Mouse (Mus musculus): ENCODE measurements around the gene Rcsd1. TPM values are rescaled to one million over a fixed set of nuclear protein-coding genes. Genes with fewer than 3 reads are reported as not detected.

Rcsd1 gene
- polyA plus RNA-seq, 1 experiment from 2014 or later: 12.8 TPM

- no peaks in the 10 kb centered on the region for H3K36me3 ChIP-seq (ENCODE audit: control insufficient read depth, insufficient read depth)
- H3K27ac ChIP-seq (ENCODE audit: low read length): no peak overlapping the region
- no peak overlapping the region for H3K4me3 ChIP-seq (ENCODE audit: low read depth, low read length)
- H3K27me3 ChIP-seq (ENCODE audit: control insufficient read depth, insufficient read depth, low read depth, low read length): no peaks in the 10 kb centered on the region
- H3K9me3 ChIP-seq (replicated peaks; ENCODE audit: control insufficient read depth, low read length): no peaks in the 10 kb centered on the region
- no peak for ATAC-seq (ENCODE audit: low read depth)
- no peak overlapping the region for H3K4me2 ChIP-seq (ENCODE audit: low read depth, low read length)
- H3K4me1 ChIP-seq (ENCODE audit: control insufficient read depth, low read depth, low read length): peaks cover 3% of the 10 kb centered on the region; the same call in 1 of the 2 replicates
- 44% methylated on average over 5 of the region's 5 CpGs for WGBS (ENCODE audit: insufficient replicate concordance)
- no peak overlapping the region for H3K9ac ChIP-seq (ENCODE audit: low read depth, low read length)
These were observed 27.9 kb upstream of the Rcsd1 start for GRCm38 (mm10) chr1:165737451-165737850.

GRCm38 (mm10) chr1:165735826-165736818, 26.6 kb upstream of the Rcsd1 start:
- ATAC-seq (ENCODE audit: low read depth): peak; percentile 70
- Histone ChIP-seq H3K4me2 (ENCODE audit: low read depth, low read length) (peak overlapping the region; percentile 12; the same call in 1 of the 2 replicates), H3K4me1 (ENCODE audit: control insufficient read depth, low read depth, low read length) (peaks cover 3% of the 10 kb centered on the region; the same call in 1 of the 2 replicates), H3K27ac (ENCODE audit: low read length) (no peak overlapping the region), H3K9ac (ENCODE audit: low read depth, low read length) (no peak overlapping the region), H3K36me3 (ENCODE audit: control insufficient read depth, insufficient read depth) (no peaks in the 10 kb centered on the region), H3K9me3 (replicated peaks; ENCODE audit: control insufficient read depth, low read length) (no peaks in the 10 kb centered on the region), H3K27me3 (ENCODE audit: control insufficient read depth, insufficient read depth, low read depth, low read length) (no peaks in the 10 kb centered on the region), H3K4me3 (ENCODE audit: low read depth, low read length) (no peak overlapping the region)
- WGBS (ENCODE audit: insufficient replicate concordance): 24% methylated on average over 20 of the region's 20 CpGs

GRCm38 (mm10) chr1:165734840-165735239, 25.3 kb upstream of the Rcsd1 start:
- H3K4me1 ChIP-seq (ENCODE audit: control insufficient read depth, low read depth, low read length): peaks cover 3% of the 10 kb centered on the region; the same call in 1 of the 2 replicates
- H3K36me3 ChIP-seq (ENCODE audit: control insufficient read depth, insufficient read depth): no peaks in the 10 kb centered on the region
- H3K9me3 ChIP-seq (replicated peaks; ENCODE audit: control insufficient read depth, low read length): no peaks in the 10 kb centered on the region
- H3K9ac ChIP-seq (ENCODE audit: low read depth, low read length): no peak overlapping the region
- no peaks in the 10 kb centered on the region for H3K27me3 ChIP-seq (ENCODE audit: control insufficient read depth, insufficient read depth, low read depth, low read length)
- H3K4me2 ChIP-seq (ENCODE audit: low read depth, low read length): no peak overlapping the region
- WGBS (ENCODE audit: insufficient replicate concordance): 57% methylated on average over 2 of the region's 2 CpGs
- no peak overlapping the region for H3K27ac ChIP-seq (ENCODE audit: low read length)
- ATAC-seq (ENCODE audit: low read depth): no peak
- no peak overlapping the region for H3K4me3 ChIP-seq (ENCODE audit: low read depth, low read length)

- no peak overlapping the region for H3K9ac ChIP-seq (ENCODE audit: low read depth, low read length)
- H3K27me3 ChIP-seq (ENCODE audit: control insufficient read depth, insufficient read depth, low read depth, low read length): no peaks in the 10 kb centered on the region
- H3K9me3 ChIP-seq (replicated peaks; ENCODE audit: control insufficient read depth, low read length): no peaks in the 10 kb centered on the region
- H3K36me3 ChIP-seq (ENCODE audit: control insufficient read depth, insufficient read depth): no peaks in the 10 kb centered on the region
- no peak overlapping the region for H3K4me3 ChIP-seq (ENCODE audit: low read depth, low read length)
- no peak overlapping the region for H3K27ac ChIP-seq (ENCODE audit: low read length)
- no peak overlapping the region for H3K4me2 ChIP-seq (ENCODE audit: low read depth, low read length)
- H3K4me1 ChIP-seq (ENCODE audit: control insufficient read depth, low read depth, low read length): peaks cover 3% of the 10 kb centered on the region; the same call in 1 of the 2 replicates
- 60% methylated on average over 6 of the region's 6 CpGs for WGBS (ENCODE audit: insufficient replicate concordance)
- no peak for ATAC-seq (ENCODE audit: low read depth)
These were observed 22.0 kb upstream of the Rcsd1 start for GRCm38 (mm10) chr1:165731553-165731952.

- H3K27me3 ChIP-seq (ENCODE audit: control insufficient read depth, insufficient read depth, low read depth, low read length): no peaks in the 10 kb centered on the region
- no peaks in the 10 kb centered on the region for H3K9me3 ChIP-seq (replicated peaks; ENCODE audit: control insufficient read depth, low read length)
- no peak for ATAC-seq (ENCODE audit: low read depth)
- no peaks in the 10 kb centered on the region for H3K4me1 ChIP-seq (ENCODE audit: control insufficient read depth, low read depth, low read length)
- no peak overlapping the region for H3K4me2 ChIP-seq (ENCODE audit: low read depth, low read length)
- H3K27ac ChIP-seq (ENCODE audit: low read length): no peak overlapping the region
- no peaks in the 10 kb centered on the region for H3K36me3 ChIP-seq (ENCODE audit: control insufficient read depth, insufficient read depth)
- 6% methylated on average over 1 of the region's 1 CpGs for WGBS (ENCODE audit: insufficient replicate concordance)
- H3K4me3 ChIP-seq (ENCODE audit: low read depth, low read length): no peak overlapping the region
- no peak overlapping the region for H3K9ac ChIP-seq (ENCODE audit: low read depth, low read length)
These were observed 20.6 kb upstream of the Rcsd1 start for GRCm38 (mm10) chr1:165730129-165730528.

- Histone ChIP-seq H3K36me3 (ENCODE audit: control insufficient read depth, insufficient read depth) (no peaks in the 10 kb centered on the region), H3K27me3 (ENCODE audit: control insufficient read depth, insufficient read depth, low read depth, low read length) (no peaks in the 10 kb centered on the region), H3K4me2 (ENCODE audit: low read depth, low read length) (no peak overlapping the region), H3K4me1 (ENCODE audit: control insufficient read depth, low read depth, low read length) (no peaks in the 10 kb centered on the region), H3K9me3 (replicated peaks; ENCODE audit: control insufficient read depth, low read length) (no peaks in the 10 kb centered on the region), H3K4me3 (ENCODE audit: low read depth, low read length) (no peak overlapping the region), H3K27ac (ENCODE audit: low read length) (no peak overlapping the region), H3K9ac (ENCODE audit: low read depth, low read length) (no peak overlapping the region)
- 70% methylated on average over 3 of the region's 3 CpGs for WGBS (ENCODE audit: insufficient replicate concordance)
- no peak for ATAC-seq (ENCODE audit: low read depth)
These were observed 18.6 kb upstream of the Rcsd1 start for GRCm38 (mm10) chr1:165728057-165728639.

GRCm38 (mm10) chr1:165726986-165727385, 17.4 kb upstream of the Rcsd1 start:
- Histone ChIP-seq H3K36me3 (ENCODE audit: control insufficient read depth, insufficient read depth) (no peaks in the 10 kb centered on the region), H3K9ac (ENCODE audit: low read depth, low read length) (no peak overlapping the region), H3K4me3 (ENCODE audit: low read depth, low read length) (no peak overlapping the region), H3K27ac (ENCODE audit: low read length) (no peak overlapping the region), H3K4me2 (ENCODE audit: low read depth, low read length) (no peak overlapping the region), H3K27me3 (ENCODE audit: control insufficient read depth, insufficient read depth, low read depth, low read length) (no peaks in the 10 kb centered on the region), H3K4me1 (ENCODE audit: control insufficient read depth, low read depth, low read length) (no peaks in the 10 kb centered on the region), H3K9me3 (replicated peaks; ENCODE audit: control insufficient read depth, low read length) (no peaks in the 10 kb centered on the region)
- no peak for ATAC-seq (ENCODE audit: low read depth)
- 71% methylated on average over 1 of the region's 1 CpGs for WGBS (ENCODE audit: insufficient replicate concordance)

- no peaks in the 10 kb centered on the region for H3K4me1 ChIP-seq (ENCODE audit: control insufficient read depth, low read depth, low read length)
- ATAC-seq (ENCODE audit: low read depth): no peak
- H3K9me3 ChIP-seq (replicated peaks; ENCODE audit: control insufficient read depth, low read length): no peaks in the 10 kb centered on the region
- no peaks in the 10 kb centered on the region for H3K27me3 ChIP-seq (ENCODE audit: control insufficient read depth, insufficient read depth, low read depth, low read length)
- no peak overlapping the region for H3K27ac ChIP-seq (ENCODE audit: low read length)
- no peaks in the 10 kb centered on the region for H3K36me3 ChIP-seq (ENCODE audit: control insufficient read depth, insufficient read depth)
- no peak overlapping the region for H3K4me3 ChIP-seq (ENCODE audit: low read depth, low read length)
- no peak overlapping the region for H3K4me2 ChIP-seq (ENCODE audit: low read depth, low read length)
- WGBS (ENCODE audit: insufficient replicate concordance): 64% methylated on average over 4 of the region's 4 CpGs
- H3K9ac ChIP-seq (ENCODE audit: low read depth, low read length): no peak overlapping the region
These were observed 15.6 kb upstream of the Rcsd1 start for GRCm38 (mm10) chr1:165725039-165725644.

All from liver, embryonic 16.5 days (tissue).